Mouse (Mus musculus) CH12.LX (cell line): ENCODE measurements around the gene Ddx28. TPM values are rescaled to one million over a fixed set of nuclear protein-coding genes. Genes with fewer than 3 reads are reported as not detected.

Experiments
- DNase-seq: peaks from one replicate; pipeline ENCODE4 v3.0.0-alpha.2; 2013; ENCODE audit errors: extremely low read depth
- H3K27ac ChIP-seq: 2 replicates; pipeline ENCODE4 v1.5.1; 2012; ENCODE audit warnings: low read depth, mild to moderate bottlenecking, control low read depth, moderate library complexity; ENCODE audit not compliant: insufficient read depth
- H3K27me3 ChIP-seq: replicated peaks from 2 replicates; pipeline ENCODE3; 2012; ENCODE audit warnings: inconsistent platforms
- H3K36me3 ChIP-seq, 2 experiments: replicated peaks in 1 of 2; 2 replicates each; pipeline versions ENCODE3 to v1.6.1; 2012; ENCODE audit warnings: inconsistent platforms in 1 of 2, low read length in 1 of 2, mild to moderate bottlenecking in 1 of 2, mixed read lengths in 1 of 2, moderate library complexity in 1 of 2; ENCODE audit not compliant: control insufficient read depth in 1 of 2, insufficient read depth in 1 of 2
- H3K4me1 ChIP-seq, 2 experiments: 2 replicates each; pipeline ENCODE4 v1.6.1; 2012; ENCODE audit warnings: inconsistent platforms in 1 of 2, moderate library complexity in 1 of 2; ENCODE audit not compliant: insufficient read depth in 2 of 2, control insufficient read depth in 1 of 2
- H3K4me2 ChIP-seq: 2 replicates; pipeline ENCODE4 v1.6.1; 2012; ENCODE audit warnings: low read depth, mild to moderate bottlenecking, control low read depth; ENCODE audit not compliant: poor library complexity, insufficient read depth, severe bottlenecking
- H3K4me3 ChIP-seq, 3 experiments: fragments of 150-350 bp in 1 of 3; sonication (generic) in 1 of 3; replicated peaks in 1 of 3; 2 replicates each; pipeline versions ENCODE3 to v1.5.1; 2011 to 2012; ENCODE audit warnings: low read depth in 2 of 3, low read length in 2 of 3, mild to moderate bottlenecking in 2 of 3, moderate library complexity in 2 of 3, control low read depth in 1 of 3, improper control_type of control experiment in 1 of 3, inconsistent platforms in 1 of 3, mixed read lengths in 1 of 3; ENCODE audit not compliant: poor library complexity in 1 of 3
- H3K79me2 ChIP-seq: replicated peaks from 2 replicates; pipeline ENCODE4 v1.6.1; 2012; ENCODE audit warnings: mild to moderate bottlenecking, moderate library complexity; ENCODE audit not compliant: control insufficient read depth, poor library complexity, insufficient read depth, severe bottlenecking; ENCODE audit errors: extremely low read depth
- H3K9ac ChIP-seq: 2 replicates; pipeline ENCODE4 v1.6.1; 2012; ENCODE audit warnings: low read depth, mild to moderate bottlenecking, control low read depth, moderate library complexity; ENCODE audit not compliant: insufficient read depth
- H3K9me3 ChIP-seq: replicated peaks from 2 replicates; pipeline ENCODE3; 2012; ENCODE audit warnings: low read length, inconsistent platforms, mixed read lengths
- BHLHE40 ChIP-seq: IDR thresholded peaks from 2 replicates; pipeline ENCODE4 v1.6.1; 2011; ENCODE audit warnings: mild to moderate bottlenecking, low read depth, low read length, improper control_type of control experiment
- CHD1 ChIP-seq: IDR thresholded peaks from 2 replicates; pipeline ENCODE4 v1.6.1; 2012; ENCODE audit warnings: low read depth, low read length, improper control_type of control experiment, inconsistent platforms
- CHD2 ChIP-seq: IDR thresholded peaks from 2 replicates; pipeline ENCODE4 v1.6.1; 2011; ENCODE audit warnings: low read length, improper control_type of control experiment
- E2F4 ChIP-seq: IDR thresholded peaks from 2 replicates; pipeline ENCODE4 v1.6.1; 2011; ENCODE audit warnings: low read depth, low read length, improper control_type of control experiment; ENCODE audit not compliant: insufficient replicate concordance
- EP300 ChIP-seq: IDR thresholded peaks from 2 replicates; pipeline ENCODE4 v1.6.1; 2011; ENCODE audit warnings: low read length, improper control_type of control experiment
- ETS1 ChIP-seq: conservative IDR thresholded peaks from 2 replicates; pipeline ENCODE4 v1.6.1; 2012; ENCODE audit warnings: low read depth, mild to moderate bottlenecking, inconsistent platforms, low read length, improper control_type of control experiment, moderate library complexity
- GABPA ChIP-seq: IDR thresholded peaks from 2 replicates; pipeline ENCODE4 v1.6.1; 2012; ENCODE audit warnings: low read depth, low read length, improper control_type of control experiment, inconsistent platforms; ENCODE audit not compliant: insufficient replicate concordance
- HCFC1 ChIP-seq: IDR thresholded peaks from 2 replicates; pipeline ENCODE4 v1.6.1; 2012; ENCODE audit warnings: low read depth, mild to moderate bottlenecking, inconsistent platforms, low read length, improper control_type of control experiment
- IRF4 ChIP-seq: IDR thresholded peaks from 2 replicates; pipeline ENCODE4 v1.6.1; 2014; ENCODE audit warnings: low read depth, mild to moderate bottlenecking, inconsistent platforms, low read length, improper control_type of control experiment
- MAX ChIP-seq: IDR thresholded peaks from 2 replicates; pipeline ENCODE4 v1.6.1; 2011; ENCODE audit warnings: low read length, improper control_type of control experiment
- MAZ ChIP-seq: IDR thresholded peaks from 2 replicates; pipeline ENCODE4 v1.6.1; 2012; ENCODE audit warnings: low read depth, mild to moderate bottlenecking, inconsistent platforms, low read length, improper control_type of control experiment, moderate library complexity
- MYC ChIP-seq: IDR thresholded peaks from 2 replicates; pipeline ENCODE4 v1.6.1; 2011; ENCODE audit warnings: low read depth, mild to moderate bottlenecking, improper control_type of control experiment, low read length
- NRF1 ChIP-seq: IDR thresholded peaks from 2 replicates; pipeline ENCODE4 v1.6.1; 2014; ENCODE audit warnings: low read depth, mild to moderate bottlenecking, inconsistent platforms, low read length, improper control_type of control experiment, moderate library complexity
- POLR2AphosphoS2 ChIP-seq: IDR thresholded peaks from 2 replicates; pipeline ENCODE4 v1.6.1; 2011; ENCODE audit warnings: low read depth, low read length, improper control_type of control experiment
- TBP ChIP-seq: conservative IDR thresholded peaks from 2 replicates; pipeline ENCODE4 v1.6.1; 2011; ENCODE audit warnings: low read depth, low read length, improper control_type of control experiment
- UBTF ChIP-seq: IDR thresholded peaks from 2 replicates; pipeline ENCODE4 v1.6.1; 2012; ENCODE audit warnings: low read depth, mild to moderate bottlenecking, inconsistent platforms, low read length, improper control_type of control experiment, moderate library complexity
- USF1 ChIP-seq: IDR thresholded peaks from 2 replicates; pipeline ENCODE4 v1.6.1; 2014; ENCODE audit warnings: low read depth, mild to moderate bottlenecking, inconsistent platforms, low read length, improper control_type of control experiment
- ZMIZ1 ChIP-seq: IDR thresholded peaks from 2 replicates; pipeline ENCODE4 v1.6.1; 2012; ENCODE audit warnings: low read depth, mild to moderate bottlenecking, inconsistent platforms, low read length, improper control_type of control experiment
- dilution Hi-C: fragments of 300-500 bp; cut with MboI; formaldehyde crosslinking; loops from 2 replicates; pipeline ENCODE4 v1.14.3; 2020; ENCODE audit warnings: low sequenced_read_pairs; ENCODE audit not compliant: extremely low pct_unique_long_range_greater_than_20kb, extremely low pct_ligation_motif_present
- in situ Hi-C: fragments of 300-500 bp; cut with MboI; formaldehyde crosslinking; loops from 3 replicates; pipeline ENCODE4 v1.14.3; 2019; ENCODE audit warnings: low sequenced_read_pairs, low pct_ligation_motif_present, low pct_unique_long_range_greater_than_20kb, mixed read lengths
- polyA plus RNA-seq: library from polyadenylated mRNA; unstranded; fragments of >175 nt; gene quantifications from 2 replicates; pipeline ENCODE4 v1.2.1, GENCODE M21; 2012; ENCODE audit warnings: low read depth; ENCODE audit not compliant: insufficient read length
- total RNA-seq, 2 experiments: library from RNA; depleted of rRNA; stranded (reverse); fragments of 300-350 nt in 1 of 2; fragments of >200 nt in 1 of 2; gene quantifications; 2 replicates each; pipeline ENCODE4 v1.2.3; 2012 to 2014

Ddx28 gene
- total and polyA plus RNA-seq, 3 experiments, result 15.5 to 21.8 (median 19.8) TPM

- H3K4me2 ChIP-seq, result no peak overlapping the region
- H3K79me2 ChIP-seq, result no peaks in the 10 kb centered on the region
- DNase-seq, result no peak
- TF ChIP-seq CHD1, result no peak
- TF ChIP-seq USF1, result no peak
- no peak for TF ChIP-seq UBTF
- no peak for TF ChIP-seq ZMIZ1
- TF ChIP-seq GABPA, result no peak
- TF ChIP-seq TBP, result no peak
- TF ChIP-seq MAZ, result no peak
- no peak for TF ChIP-seq EP300
- no peak for TF ChIP-seq NRF1
- no peak for TF ChIP-seq IRF4
- no peak for TF ChIP-seq E2F4
- TF ChIP-seq HCFC1, result no peak
- no peak for TF ChIP-seq MAX
- no peak for TF ChIP-seq MYC
- TF ChIP-seq, all 38 proteins: peak for 0
- in situ Hi-C loops (no loop called here), dilution Hi-C loops (no loop called here)
- Histone ChIP-seq H3K9ac (no peak overlapping the region), H3K27me3 (peaks cover 2% of the 10 kb centered on the region), H3K27ac (no peak overlapping the region), H3K9me3 (no peaks in the 10 kb centered on the region), H3K36me3 (no peaks in the 10 kb centered on the region), H3K4me3 (no peak overlapping the region), H3K4me1 (peaks cover 5 to 19% of the 10 kb centered on the region in 2 experiments; a peak in 3 of 4 replicates)
Measured at GRCm38 (mm10) chr8:105998971-105999370, 12.7 kb downstream of the Ddx28 start.

GRCm38 (mm10) chr8:105996359-105996758 is 15.3 kb downstream of the Ddx28 start:
- no peak overlapping the region for H3K4me3 ChIP-seq
- DNase-seq, result no peak
- TF ChIP-seq CHD2 (no peak), MAZ (no peak), HCFC1 (no peak), UBTF (no peak), ETS1 (no peak), CHD1 (no peak), POLR2AphosphoS2 (no peak), BHLHE40 (no peak)
- peaks cover 2% of the 10 kb centered on the region for H3K27me3 ChIP-seq
- peaks cover 13 to 36% of the 10 kb centered on the region in 2 experiments for H3K4me1 ChIP-seq
- H3K27ac ChIP-seq, result no peak overlapping the region
- H3K4me2 ChIP-seq, result no peak overlapping the region
- H3K9me3 ChIP-seq, result no peaks in the 10 kb centered on the region
- H3K36me3 ChIP-seq, result no peaks in the 10 kb centered on the region
- in situ Hi-C loops, result no loop called here
- dilution Hi-C loops, result no loop called here
- no peaks in the 10 kb centered on the region for H3K79me2 ChIP-seq
- H3K9ac ChIP-seq, result no peak overlapping the region
